8 mouse cellular contexts compared by ENCODE assay signal in genomic region chr7:92027049-92027448, GRCm38 (mm10).
DNase-seq lines count a peak whose midpoint lies in the region; ATAC-seq and TF ChIP-seq lines count a peak whose summit lies in the region.

No protein-coding gene starts in this region.

- no peak overlapping the region for H3K4me3 ChIP-seq in thymus, adult 2 months (ENCODE audit: control insufficient read depth, insufficient read depth, low read length)
- H3K4me3 ChIP-seq in kidney, embryonic 14.5 days (ENCODE audit: low read length), result no peak overlapping the region
- H3K4me3 ChIP-seq in liver, adult 2 months (ENCODE audit: insufficient read depth, low read depth, low read length), result no peak overlapping the region

- H3K9me3 ChIP-seq in kidney, embryonic 14.5 days (ENCODE audit: control insufficient read depth, low read length), result no peaks in the 10 kb centered on the region

- no peaks in the 10 kb centered on the region for H3K27me3 ChIP-seq in thymus, adult 2 months (ENCODE audit: control insufficient read depth, insufficient read depth, low read length)
- H3K27me3 ChIP-seq in kidney, embryonic 14.5 days (ENCODE audit: control insufficient read depth, insufficient read depth, low read length), result no peaks in the 10 kb centered on the region
- H3K27me3 ChIP-seq in liver, adult 2 months (ENCODE audit: control insufficient read depth, insufficient read depth, low read length), result no peaks in the 10 kb centered on the region

- no peaks in the 10 kb centered on the region for H3K36me3 ChIP-seq in thymus, adult 2 months (ENCODE audit: control insufficient read depth, insufficient read depth, low read length)
- H3K36me3 ChIP-seq in kidney, embryonic 14.5 days (ENCODE audit: control insufficient read depth, insufficient read depth, low read length), result no peaks in the 10 kb centered on the region
- H3K36me3 ChIP-seq in liver, adult 2 months (ENCODE audit: control insufficient read depth, insufficient read depth, low read length), result no peaks in the 10 kb centered on the region

- WGBS in thymus, adult 2 months, result 42% methylated on average over 7 of the region's 7 CpGs
- WGBS in kidney, embryonic 14.5 days, result 41% methylated on average over 7 of the region's 7 CpGs
- WGBS in liver, adult 2 months, result 38% methylated on average over 7 of the region's 7 CpGs

- H3K4me2 ChIP-seq in kidney, embryonic 14.5 days (replicated peaks; ENCODE audit: low read depth, low read length), result no peak overlapping the region

- peak; percentile 77; the same call in 1 of the 2 replicates for ATAC-seq in kidney, embryonic 14.5 days (ENCODE audit: low FRiP score, low TSS enrichment)

- no peak overlapping the region for H3K9ac ChIP-seq in kidney, embryonic 14.5 days (ENCODE audit: low read depth, low read length)
- no peak overlapping the region for H3K9ac ChIP-seq in liver, adult 2 months (ENCODE audit: low read depth, low read length)

- no peaks in the 10 kb centered on the region for H3K79me2 ChIP-seq in liver, adult 2 months (ENCODE audit: control insufficient read depth, insufficient read depth, low read length)

- no peak overlapping the region for H3K27ac ChIP-seq in thymus, adult 2 months (ENCODE audit: control insufficient read depth, insufficient read depth, low read length)
- H3K27ac ChIP-seq in kidney, embryonic 14.5 days (ENCODE audit: low read depth, low read length), result no peak overlapping the region
- H3K27ac ChIP-seq in liver, adult 2 months (replicated peaks; ENCODE audit: insufficient read depth, low read depth, low read length), result no peak overlapping the region

- TF ChIP-seq POLR2A in thymus, adult 2 months (IDR thresholded peaks at IDR 0.05; ENCODE audit: control insufficient read depth, extremely low read depth, insufficient read depth, low read length, poor library complexity), result no peak
- no peak for TF ChIP-seq POLR2A in liver, adult 2 months (IDR thresholded peaks at IDR 0.05; ENCODE audit: extremely low read depth, insufficient read depth, low read length)

- H3K4me1 ChIP-seq in thymus, adult 2 months (replicated peaks; ENCODE audit: control insufficient read depth, insufficient read depth, low read length), result no peaks in the 10 kb centered on the region
- H3K4me1 ChIP-seq in kidney, embryonic 14.5 days (ENCODE audit: control insufficient read depth, insufficient read depth, low read length), result no peaks in the 10 kb centered on the region
- H3K4me1 ChIP-seq in liver, adult 2 months (ENCODE audit: control insufficient read depth, insufficient read depth, low read length), result 0 out of 2 replicates have a peak, but pooled peaks cover 2% of the 10 kb centered on the region

- TF ChIP-seq CTCF in thymus, adult 2 months (IDR thresholded peaks at IDR 0.05; ENCODE audit: borderline replicate concordance, control insufficient read depth, extremely low read depth, insufficient read depth, low read length, poor library complexity), result no peak
- peak; percentile 76 for TF ChIP-seq CTCF in liver, adult 2 months (IDR thresholded peaks at IDR 0.05; ENCODE audit: low read depth, low read length)

- peak; percentile 21 for DNase-seq in thymus, adult 2 months
- DNase-seq in thymus, adult 18-20 months, result no peak
- peak; percentile 4 for DNase-seq in c-Kit-negative CD71-positive TER-119-positive erythroid progenitor cells, embryonic 14.5 days (ENCODE audit: low read depth, low spot score)
- peak; percentile 14 for DNase-seq in fibroblast of lung, adult 2 months (ENCODE audit: low read depth)
- no peak for DNase-seq in liver, adult 2 months (ENCODE audit: extremely low read depth, low read depth, low spot score)
- DNase-seq in ovary, postnatal 14 days (ENCODE audit: low spot score), result peak; percentile 39
- peak; percentile 22 for DNase-seq in urinary bladder, postnatal 25 days (ENCODE audit: low spot score)

Comparison
In these comparisons a context has a peak if more than half of its experiments do, and no peak if none do; other contexts are left out.
1. DNase-seq: peak in thymus, adult 2 months (single experiment), c-Kit-negative CD71-positive TER-119-positive erythroid progenitor cells, embryonic 14.5 days (single experiment), fibroblast of lung, adult 2 months (single experiment), ovary, postnatal 14 days (single experiment) and urinary bladder, postnatal 25 days (single experiment); none in thymus, adult 18-20 months (0 of 2) and liver, adult 2 months (single experiment).